Mouse (Mus musculus): ENCODE measurements around the gene Pnlip.

Gene Pnlip

DNA sequence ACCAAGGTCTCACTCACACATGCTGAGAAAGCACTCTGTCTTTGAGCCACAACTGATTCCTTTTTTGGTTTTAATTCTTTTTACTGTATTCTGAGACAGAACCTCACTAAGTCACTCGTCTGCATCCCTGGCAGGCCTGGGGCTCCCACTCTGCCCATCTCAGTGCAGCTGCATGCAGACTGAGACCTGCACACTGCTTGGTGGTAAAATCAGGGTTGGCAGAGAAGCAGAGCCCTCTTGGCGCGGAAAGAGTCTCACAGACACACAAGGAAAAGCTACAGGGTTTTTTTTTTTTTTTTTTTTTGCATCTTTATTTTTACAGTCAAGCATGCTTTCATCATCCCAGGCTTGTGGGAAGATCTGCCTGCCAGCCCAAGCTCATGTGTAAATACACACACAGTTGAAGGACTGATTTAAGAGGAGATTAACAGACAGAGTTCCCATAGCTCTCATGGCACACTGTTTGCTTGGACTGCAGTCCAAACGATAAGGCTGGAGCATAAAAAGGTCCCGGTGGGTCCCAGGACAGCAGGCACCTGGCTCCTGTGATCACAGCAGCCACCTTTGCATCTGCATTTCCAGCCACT is 76.2 kb downstream of the Pnlip start, which contains the start of gene Pnliprp1:
Gene Pnliprp1, plus strand, starts transcription at position 443 of the 587 bp plus-strand sequence.
- no peak for DNase-seq
